ENCODE assay signal across 8 mouse cellular contexts in the genomic region with DNA sequence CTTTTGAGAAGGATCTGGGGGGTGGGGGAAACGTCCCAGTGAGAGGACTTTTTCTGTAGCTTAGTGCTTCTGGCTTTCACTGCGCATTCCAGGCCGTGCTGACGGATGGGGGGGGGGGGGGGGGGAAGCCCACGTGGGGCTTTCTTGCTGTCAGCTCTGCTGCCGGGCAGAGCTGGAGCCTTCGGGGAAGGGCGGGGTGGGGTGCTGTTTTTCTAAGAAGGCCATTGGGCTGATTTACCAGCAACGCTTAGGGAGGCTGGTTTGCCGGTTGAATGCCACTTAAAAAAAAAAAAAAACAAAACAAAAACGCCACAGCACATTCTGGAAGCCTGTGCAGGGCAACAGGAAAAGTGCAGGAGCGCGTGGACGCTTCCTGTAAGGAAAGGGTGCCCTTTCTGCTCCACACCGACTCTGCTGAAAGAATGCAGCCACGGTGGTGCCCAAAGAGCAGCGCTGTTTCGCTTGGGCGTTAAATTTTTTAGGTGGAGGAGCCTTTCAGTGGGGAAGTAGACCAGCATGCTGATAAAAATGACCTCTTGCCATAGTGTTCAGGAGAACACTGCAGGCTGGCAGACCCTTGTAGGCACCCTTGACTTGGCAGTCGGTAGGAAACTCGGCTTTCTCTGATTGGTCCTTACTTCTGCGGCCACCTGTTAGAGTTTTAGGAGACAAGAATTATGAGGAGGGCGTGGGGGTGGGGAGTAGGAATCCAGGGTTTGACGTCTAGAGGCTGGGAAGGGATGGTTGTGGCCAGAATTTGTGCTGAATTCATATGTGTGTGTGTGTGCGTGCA. TPM values are rescaled to one million over a fixed set of nuclear protein-coding genes. Genes with fewer than 3 reads are reported as not detected.
DNase-seq lines count a peak whose midpoint lies in the region; ATAC-seq lines count a peak whose summit lies in the region.

No protein-coding gene starts in this region.

- H3K27me3 ChIP-seq in embryonic facial prominence, embryonic 12.5 days = peaks cover 2% of the 10 kb centered on the region; the same call in 1 of the 2 replicates
- H3K27me3 ChIP-seq in hindbrain, embryonic 14.5 days (ENCODE audit: control insufficient read depth, insufficient read depth, low read length) = peaks cover 7% of the 10 kb centered on the region; the same call in 1 of the 2 replicates
- peaks cover 8% of the 10 kb centered on the region for H3K27me3 ChIP-seq in liver, embryonic 12.5 days (replicated peaks)
- peaks cover 22% of the 10 kb centered on the region for H3K27me3 ChIP-seq in neural tube, embryonic 12.5 days (replicated peaks)

- DNase-seq in spleen, postnatal 10 days (ENCODE audit: low spot score in 2 of 2) = peak; percentile 48 to 70
- no peak for DNase-seq in spleen, adult 12 weeks (ENCODE audit: low spot score)
- peak; percentile 32 for DNase-seq in hindbrain, embryonic 14.5 days (ENCODE audit: low spot score)
- DNase-seq in cerebellum, adult 8-10 months = no peak
- DNase-seq in urinary bladder, adult 18-20 months (ENCODE audit: low spot score in 2 of 2) = no peak

- no peak overlapping the region for H3K9ac ChIP-seq in embryonic facial prominence, embryonic 12.5 days
- H3K9ac ChIP-seq in hindbrain, embryonic 14.5 days = peak overlapping the region; percentile 76
- peak overlapping the region; percentile 89 for H3K9ac ChIP-seq in liver, embryonic 12.5 days
- peak overlapping the region; percentile 78; the same call in 1 of the 2 replicates for H3K9ac ChIP-seq in neural tube, embryonic 12.5 days

- peak overlapping the region; percentile 60 for H3K4me3 ChIP-seq in embryonic facial prominence, embryonic 12.5 days
- H3K4me3 ChIP-seq in hindbrain, embryonic 14.5 days (replicated peaks; ENCODE audit: low read length) = peak overlapping the region; percentile 42
- peak overlapping the region; percentile 83 for H3K4me3 ChIP-seq in liver, embryonic 12.5 days
- peak overlapping the region; percentile 67 for H3K4me3 ChIP-seq in neural tube, embryonic 12.5 days

- ATAC-seq in embryonic facial prominence, embryonic 12.5 days (ENCODE audit: insufficient number of reproducible peaks, insufficient read depth, low FRiP score, low TSS enrichment) = no peak
- ATAC-seq in hindbrain, embryonic 14.5 days (ENCODE audit: low FRiP score) = no peak
- ATAC-seq in liver, embryonic 12.5 days = peak; percentile 24
- no peak for ATAC-seq in neural tube, embryonic 12.5 days (ENCODE audit: low FRiP score, low read depth)

- H3K27ac ChIP-seq in embryonic facial prominence, embryonic 12.5 days = peak overlapping the region; percentile 71
- H3K27ac ChIP-seq in hindbrain, embryonic 14.5 days = peak overlapping the region; percentile 84
- peak overlapping the region; percentile 97 for H3K27ac ChIP-seq in liver, embryonic 12.5 days
- H3K27ac ChIP-seq in neural tube, embryonic 12.5 days = no peak overlapping the region

- peaks cover 57% of the 10 kb centered on the region for H3K4me1 ChIP-seq in embryonic facial prominence, embryonic 12.5 days
- peaks cover 37% of the 10 kb centered on the region for H3K4me1 ChIP-seq in hindbrain, embryonic 14.5 days (replicated peaks; ENCODE audit: control insufficient read depth, insufficient read depth, low read length)
- peaks cover 81% of the 10 kb centered on the region for H3K4me1 ChIP-seq in liver, embryonic 12.5 days
- H3K4me1 ChIP-seq in neural tube, embryonic 12.5 days = peaks cover 54% of the 10 kb centered on the region

- H3K4me2 ChIP-seq in embryonic facial prominence, embryonic 12.5 days (replicated peaks) = peak overlapping the region; percentile 97
- peak overlapping the region; percentile 76 for H3K4me2 ChIP-seq in hindbrain, embryonic 14.5 days (replicated peaks)
- H3K4me2 ChIP-seq in liver, embryonic 12.5 days = peak overlapping the region; percentile 99
- peak overlapping the region; percentile 82 for H3K4me2 ChIP-seq in neural tube, embryonic 12.5 days (replicated peaks)

- 7% methylated on average over 22 of the region's 25 CpGs for WGBS in embryonic facial prominence, embryonic 12.5 days
- WGBS in hindbrain, embryonic 14.5 days = 6% methylated on average over 25 of the region's 25 CpGs
- 4% methylated on average over 25 of the region's 25 CpGs for WGBS in liver, embryonic 12.5 days (ENCODE audit: insufficient replicate concordance)
- 5% methylated on average over 25 of the region's 25 CpGs for WGBS in neural tube, embryonic 12.5 days

- H3K9me3 ChIP-seq in embryonic facial prominence, embryonic 12.5 days = no peaks in the 10 kb centered on the region
- H3K9me3 ChIP-seq in hindbrain, embryonic 14.5 days (ENCODE audit: control insufficient read depth, low read length) = no peaks in the 10 kb centered on the region
- H3K9me3 ChIP-seq in liver, embryonic 12.5 days (replicated peaks) = no peaks in the 10 kb centered on the region
- H3K9me3 ChIP-seq in neural tube, embryonic 12.5 days = no peaks in the 10 kb centered on the region

- H3K36me3 ChIP-seq in embryonic facial prominence, embryonic 12.5 days = no peaks in the 10 kb centered on the region
- H3K36me3 ChIP-seq in hindbrain, embryonic 14.5 days (replicated peaks; ENCODE audit: control insufficient read depth, insufficient read depth) = no peaks in the 10 kb centered on the region
- no peaks in the 10 kb centered on the region for H3K36me3 ChIP-seq in liver, embryonic 12.5 days
- H3K36me3 ChIP-seq in neural tube, embryonic 12.5 days = no peaks in the 10 kb centered on the region

RNA-seq across cellular contexts. Expression of gene Gadd45g, which starts 3.0 kb away (rescaled TPM):
- polyA plus RNA-seq in embryonic facial prominence, embryonic 12.5 days (2016; fragmentation: Nextera tagmentation; extraction: Ambion mirVana) = 60.3 TPM in 2 replicates
- 38.4 and 43.6 TPM in 2 replicates for polyA plus RNA-seq in hindbrain, embryonic 14.5 days (2014; fragmentation: Nextera tagmentation; extraction: Ambion mirVana)
- polyA plus RNA-seq in liver, embryonic 12.5 days (2016; fragmentation: Nextera tagmentation; extraction: Ambion mirVana) = 22.2 and 23.3 TPM in 2 replicates
- 237 and 261 TPM in 2 replicates for polyA plus RNA-seq in neural tube, embryonic 12.5 days (2016; fragmentation: Nextera tagmentation; extraction: Ambion mirVana)

RNA-seq across cellular contexts. Expression of gene Sema4d, which starts 55.9 kb away (rescaled TPM):
- polyA plus RNA-seq in embryonic facial prominence, embryonic 12.5 days (2016; fragmentation: Nextera tagmentation; extraction: Ambion mirVana) = 6.8 and 7.1 TPM in 2 replicates
- polyA plus RNA-seq in hindbrain, embryonic 14.5 days (2014; fragmentation: Nextera tagmentation; extraction: Ambion mirVana) = 16.2 and 17.8 TPM in 2 replicates
- polyA plus RNA-seq in liver, embryonic 12.5 days (2016; fragmentation: Nextera tagmentation; extraction: Ambion mirVana) = 10.8 TPM in 2 replicates
- 8.5 and 9.9 TPM in 2 replicates for polyA plus RNA-seq in neural tube, embryonic 12.5 days (2016; fragmentation: Nextera tagmentation; extraction: Ambion mirVana)

Comparison
In these comparisons a context has a peak if more than half of its experiments do, and no peak if none do; other contexts are left out.
1. DNase-seq: peak in spleen, postnatal 10 days (2 of 2) and hindbrain, embryonic 14.5 days (single experiment); none in spleen, adult 12 weeks (single experiment), cerebellum, adult 8-10 months (single experiment) and urinary bladder, adult 18-20 months (0 of 2).
2. Peak in every context shown above with its lines, with median percentiles within 50 percentile points of each other: H3K4me2 ChIP-seq and H3K4me3 ChIP-seq.